Mouse (Mus musculus) embryo, embryonic 11.5 days (tissue): ENCODE results near the gene Ptprm.

ENCODE experiments used
- DNase-seq: peaks from one replicate; pipeline ENCODE4 v3.0.0-alpha.2; 2012; ENCODE audit warnings: low read depth, low spot score

The Ptprm gene

GRCm38 (mm10) chr17:66990761-66991160 is 363.5 kb downstream of the Ptprm start:
- DNase-seq = no peak

GRCm38 (mm10) chr17:66988014-66988413 is 366.2 kb downstream of the Ptprm start:
- no peak for DNase-seq

GRCm38 (mm10) chr17:66981649-66982048 is 372.6 kb downstream of the Ptprm start:
- DNase-seq = no peak

- DNase-seq = no peak
These were observed 374.3 kb downstream of the Ptprm start for GRCm38 (mm10) chr17:66979971-66980370.

DNA sequence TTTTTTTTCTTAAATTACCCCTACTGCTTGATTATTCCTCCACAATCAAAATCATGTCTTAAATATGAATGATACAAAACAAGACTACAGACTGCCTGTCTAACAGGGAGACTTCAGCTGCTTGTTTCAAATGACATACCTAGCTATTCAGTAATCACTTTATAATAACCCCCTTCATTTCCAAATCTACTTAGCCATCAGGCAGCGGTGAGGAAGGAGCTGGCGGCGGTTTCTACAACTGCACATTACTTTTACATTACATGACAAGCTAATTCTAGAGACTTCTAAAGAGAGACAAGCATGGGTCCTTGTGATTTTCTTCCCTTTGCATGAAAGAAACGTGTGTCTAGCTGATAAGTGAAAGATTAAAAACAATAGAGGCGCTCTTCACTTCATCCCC is 377.8 kb downstream of the Ptprm start:
- no peak for DNase-seq

GRCm38 (mm10) chr17:66972976-66973375 is 381.3 kb downstream of the Ptprm start:
- no peak for DNase-seq

GRCm38 (mm10) chr17:66960986-66961385 is 393.3 kb downstream of the Ptprm start:
- DNase-seq = no peak

- DNase-seq = no peak
These were observed 393.7 kb downstream of the Ptprm start for GRCm38 (mm10) chr17:66960557-66960956.

DNA sequence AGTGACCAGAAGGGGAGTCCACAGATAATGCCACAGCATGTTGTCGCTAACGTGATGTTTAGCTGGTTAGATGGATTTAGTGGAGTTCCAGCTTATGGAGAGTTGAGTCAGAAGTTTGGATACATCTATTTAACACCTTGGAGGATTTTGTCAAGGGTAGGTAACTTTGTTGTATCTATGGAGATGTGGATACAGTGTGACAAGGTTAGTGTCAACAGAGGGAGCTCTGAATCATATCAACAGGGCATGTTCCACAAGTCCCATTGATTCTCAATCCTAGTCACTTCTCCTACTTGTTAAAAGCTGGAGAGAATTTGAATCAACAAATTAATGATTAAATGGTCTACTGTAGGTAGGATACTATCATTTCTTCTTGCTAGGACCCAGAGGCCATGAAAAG is 394.4 kb downstream of the Ptprm start:
- no peak for DNase-seq

DNA sequence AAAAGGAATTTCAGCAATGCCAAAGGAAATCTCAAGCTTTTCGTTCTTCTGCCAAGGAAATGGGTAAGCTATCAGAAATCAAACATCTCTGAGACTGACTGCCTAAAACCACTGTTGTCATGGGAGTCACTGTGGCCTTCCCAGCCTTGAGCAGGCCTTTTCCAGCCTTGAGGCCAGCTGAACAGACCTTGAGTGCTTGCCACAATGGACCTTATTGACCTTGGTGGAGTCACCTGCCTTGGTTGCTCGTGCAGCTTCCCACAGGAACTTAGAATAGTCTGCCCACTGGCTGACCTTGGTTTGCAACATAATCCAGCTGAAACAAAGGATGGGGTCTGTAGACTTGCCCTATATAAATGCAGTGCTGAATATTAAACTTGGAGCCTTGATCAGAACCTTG is 395.5 kb downstream of the Ptprm start:
- DNase-seq = no peak

DNA sequence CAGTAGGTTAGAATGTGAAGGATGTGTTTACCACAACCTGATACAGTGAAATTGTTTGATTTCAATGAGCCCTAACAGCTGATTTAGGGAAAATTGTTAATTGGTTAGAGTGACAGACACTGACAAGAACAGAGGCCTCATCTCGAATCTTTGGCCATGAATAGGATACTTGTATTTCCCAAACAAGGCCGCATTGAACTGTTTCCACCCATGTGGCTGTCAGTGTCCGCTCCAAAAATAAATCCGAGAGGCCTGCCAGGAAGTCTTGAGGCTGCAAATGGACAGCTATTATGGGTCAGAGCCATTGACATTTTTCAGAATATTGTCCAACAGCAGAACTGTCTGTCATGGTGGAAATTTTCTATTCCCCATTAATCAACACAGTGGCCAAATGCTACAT is 409.8 kb downstream of the Ptprm start:
- no peak for DNase-seq

GRCm38 (mm10) chr17:66943539-66943938 is 410.7 kb downstream of the Ptprm start:
- DNase-seq = no peak

DNA sequence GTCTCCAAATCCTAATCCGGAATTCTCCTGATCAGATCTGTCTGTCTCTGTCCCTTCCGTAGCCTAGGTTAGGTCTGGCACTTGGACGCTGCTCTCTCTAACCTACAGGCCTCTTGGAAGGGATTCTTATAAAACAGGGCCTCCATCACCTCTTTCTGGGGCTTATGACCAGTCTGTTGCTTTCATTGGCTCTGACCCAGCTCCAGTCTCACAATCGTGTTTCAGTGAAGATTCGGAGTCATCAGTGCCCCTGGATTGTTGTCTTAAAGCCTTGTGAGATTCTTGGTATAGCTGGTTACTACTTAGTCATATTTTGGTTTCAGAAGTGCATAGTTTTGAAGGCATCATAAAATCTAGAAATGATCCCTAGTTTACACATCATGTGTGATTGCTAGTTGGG is 428.6 kb downstream of the Ptprm start:
- DNase-seq = no peak

- DNase-seq = no peak
These were observed 439.6 kb downstream of the Ptprm start for GRCm38 (mm10) chr17:66914696-66915095.

DNA sequence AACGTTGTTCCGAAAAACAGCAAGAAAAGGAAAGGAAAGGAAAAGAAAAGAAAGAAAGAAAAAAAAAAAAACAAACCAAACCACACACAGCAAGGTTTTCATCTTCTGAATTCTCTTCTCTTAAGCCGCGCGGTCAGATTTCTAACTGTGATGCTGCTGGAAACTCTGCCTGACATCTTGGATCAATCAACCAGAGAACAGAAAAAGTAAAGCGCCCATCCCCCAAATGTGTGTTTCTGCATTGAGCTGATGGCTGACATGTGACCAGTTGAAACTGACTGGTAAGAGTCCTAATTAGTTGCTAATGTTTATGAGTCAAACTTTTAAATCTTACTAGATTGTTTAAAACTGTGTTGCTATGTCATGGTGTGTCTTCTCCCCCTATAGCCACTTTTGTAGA is 441.7 kb downstream of the Ptprm start:
- DNase-seq = peak; percentile 13

DNA sequence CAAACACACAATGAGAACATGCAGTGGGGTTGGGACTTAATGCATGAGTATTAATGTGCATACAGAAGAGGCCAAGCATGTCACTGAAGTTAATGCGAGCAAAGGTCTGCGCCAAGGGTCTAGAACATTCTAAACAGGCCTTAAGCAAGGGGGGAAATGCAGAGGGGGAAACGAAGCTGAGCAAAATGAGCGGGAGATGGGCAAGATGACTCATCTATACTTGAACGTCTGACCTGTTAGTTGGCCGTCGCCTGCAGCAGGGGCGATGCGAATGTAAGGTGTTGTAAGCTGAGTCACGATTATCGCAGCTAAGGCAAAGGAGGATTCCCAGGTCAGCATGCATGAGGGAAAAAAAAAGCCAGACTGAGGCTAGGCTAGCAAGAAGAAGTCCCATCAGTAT is 442.1 kb downstream of the Ptprm start:
- no peak for DNase-seq

- DNase-seq = no peak
These were observed 444.4 kb downstream of the Ptprm start for GRCm38 (mm10) chr17:66909901-66910300.

DNA sequence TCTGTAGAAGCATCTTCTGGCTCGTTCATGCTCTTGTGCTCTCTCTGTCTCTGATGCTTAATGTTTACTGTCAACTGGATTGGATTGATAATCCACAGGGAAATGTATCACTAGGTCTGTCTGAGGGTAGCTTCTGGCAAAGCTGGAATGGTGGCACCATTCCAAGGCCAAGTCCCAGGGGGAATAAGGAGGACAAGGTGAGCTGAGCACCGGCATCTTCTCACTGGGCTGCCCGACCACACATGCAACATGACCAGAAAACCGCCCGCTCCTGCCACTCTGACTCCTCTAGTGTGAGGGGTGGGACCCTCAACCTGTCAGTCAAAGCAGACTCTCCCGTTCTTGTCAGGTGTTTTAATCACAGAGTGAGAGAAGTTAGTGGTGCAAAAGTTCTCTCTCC is 445.3 kb downstream of the Ptprm start:
- DNase-seq = no peak

GRCm38 (mm10) chr17:66894181-66894580 is 460.1 kb downstream of the Ptprm start:
- no peak for DNase-seq

DNA sequence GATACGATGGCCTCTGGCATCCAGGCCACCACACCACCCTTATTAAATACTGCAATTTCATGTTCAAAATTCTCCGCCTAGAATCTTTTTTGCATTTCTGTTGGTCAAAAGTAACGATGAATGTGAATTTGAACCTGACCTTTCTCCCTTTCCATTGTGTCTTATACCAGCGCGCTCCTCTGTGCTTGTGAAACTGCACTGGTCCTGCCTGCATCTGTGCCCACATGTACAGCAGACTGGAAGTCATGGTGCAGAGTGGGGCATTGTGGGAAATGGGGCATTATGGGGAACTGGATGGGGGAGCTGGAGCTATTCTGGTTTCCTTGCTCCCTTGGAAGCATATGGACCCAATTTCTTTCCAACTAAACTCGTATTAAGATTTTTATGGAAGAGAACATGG is 462.3 kb downstream of the Ptprm start:
- no peak for DNase-seq

DNA sequence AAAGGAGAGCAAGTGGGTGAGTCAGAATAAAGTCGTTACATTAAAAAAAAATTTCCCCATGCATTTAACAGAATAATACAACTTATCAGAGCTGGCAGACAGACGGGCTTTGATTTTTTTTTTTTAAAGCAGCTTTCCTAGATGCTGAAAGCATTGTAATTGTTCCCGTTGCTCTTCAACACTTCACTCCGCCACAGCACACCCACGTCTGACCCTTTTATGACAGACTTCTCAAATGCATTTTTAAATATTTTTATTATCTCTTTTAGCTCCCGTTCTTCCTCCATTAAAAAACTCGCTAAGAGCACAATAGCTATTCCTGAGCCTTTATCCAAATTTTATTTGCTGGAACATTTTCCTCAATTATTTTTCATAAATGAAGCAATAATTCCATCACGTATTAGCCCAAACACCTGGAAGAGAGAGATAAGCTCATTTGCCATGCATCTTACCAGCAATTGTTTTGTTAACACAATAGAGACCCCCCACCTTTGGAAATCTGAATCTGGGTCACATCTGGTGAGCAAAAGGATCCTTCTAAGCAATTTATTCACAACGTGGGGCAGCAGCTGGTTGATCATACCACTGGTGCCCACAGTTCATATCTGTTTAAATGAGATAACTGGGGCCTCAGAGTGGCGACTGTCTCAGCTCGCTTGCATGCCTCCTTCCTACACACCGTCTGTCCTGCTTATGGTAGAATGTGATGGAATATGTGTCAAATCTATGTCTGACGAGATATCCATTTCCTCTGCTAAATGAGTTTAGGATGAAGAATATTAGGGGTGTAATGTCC is 463.0 kb downstream of the Ptprm start:
- no peak for DNase-seq

- no peak for DNase-seq
These were observed 472.0 kb downstream of the Ptprm start for GRCm38 (mm10) chr17:66882304-66882703.

DNA sequence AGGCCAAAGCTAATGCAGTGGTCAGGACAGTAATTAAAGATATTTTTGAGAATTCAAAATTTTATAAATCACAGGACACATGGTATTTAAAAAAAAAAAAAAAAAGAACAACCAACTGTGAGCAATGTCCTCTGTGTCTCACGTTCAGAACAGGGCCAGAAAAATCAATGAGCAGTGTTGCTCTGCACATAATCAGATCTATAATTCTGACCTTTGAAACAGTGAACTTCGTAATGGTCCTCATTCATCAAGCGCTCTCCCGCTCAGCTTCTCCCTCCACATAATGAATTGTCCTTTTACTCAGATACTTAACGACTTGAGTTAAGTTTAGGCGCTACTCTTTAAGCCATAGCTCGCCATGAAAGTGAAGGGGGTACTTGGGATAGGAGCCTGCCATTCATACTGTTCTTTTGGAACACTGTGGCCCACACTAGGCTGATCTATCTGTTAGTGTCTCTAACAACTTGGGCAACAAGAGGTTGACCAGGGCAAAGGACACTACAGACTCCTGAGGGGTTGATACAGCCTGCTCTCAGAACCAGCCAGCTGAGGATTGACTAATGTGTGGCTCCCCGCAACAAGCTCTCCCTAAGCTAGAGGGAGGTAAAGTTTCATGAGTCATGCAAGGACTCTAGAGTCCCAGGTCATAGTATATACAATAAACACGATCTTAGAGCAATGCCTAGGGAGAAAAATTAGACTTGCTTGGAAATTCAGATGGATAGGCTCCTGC is 473.1 kb downstream of the Ptprm start:
- DNase-seq = no peak
